Mouse (Mus musculus) bone marrow, adult 2 months (tissue): ENCODE results near the gene Maml2. TPM values are rescaled to one million over a fixed set of nuclear protein-coding genes. Genes with fewer than 3 reads are reported as not detected.

Experiments
- H3K27ac ChIP-seq: fragments of 200-500 bp; 2 replicates; pipeline ENCODE4 v1.5.1; 2012; ENCODE audit warnings: low read depth, mild to moderate bottlenecking, control low read depth, inconsistent platforms, low read length; ENCODE audit not compliant: control insufficient read depth, poor library complexity, insufficient read depth
- H3K4me1 ChIP-seq: fragments of 200-500 bp; 2 replicates; pipeline ENCODE4 v1.6.1; 2011; ENCODE audit warnings: low read length; ENCODE audit not compliant: control insufficient read depth, insufficient read depth
- H3K4me3 ChIP-seq: fragments of 200-500 bp; replicated peaks from 2 replicates; pipeline ENCODE3; 2011; ENCODE audit warnings: mild to moderate bottlenecking, low read depth, low read length, control low read depth; ENCODE audit not compliant: control insufficient read depth
- CTCF ChIP-seq: fragments of 200-500 bp; IDR thresholded peaks from 2 replicates; pipeline ENCODE4 v1.5.1; 2011; ENCODE audit warnings: low read length, control low read depth; ENCODE audit not compliant: control insufficient read depth, insufficient read depth
- POLR2A ChIP-seq: fragments of 200-500 bp; IDR thresholded peaks from 2 replicates; pipeline ENCODE4 v1.6.1; 2011; ENCODE audit warnings: low read depth, mild to moderate bottlenecking, control low read depth, low read length, borderline replicate concordance; ENCODE audit not compliant: control insufficient read depth
- WGBS: fragments of 180-500 bp; shearing (Covaris S2); methylation state at CpG from one replicate; pipeline ENCODE4 v1.1.7; 2018; 5-methylcytosine and 5-hydroxymethylcytosine counted together
- polyA plus RNA-seq: library from polyadenylated mRNA; stranded (reverse); fragments of >200 nt; gene quantifications from 2 replicates; pipeline ENCODE4 v1.2.4, GENCODE M21; 2011; ENCODE audit warnings: low replicate concordance; ENCODE audit not compliant: missing spikeins, insufficient read depth, insufficient read length

The Maml2 gene
- polyA plus RNA-seq, 1 experiment = 3.5 TPM

GRCm38 (mm10) chr9:13556696-13557095 is 258.9 kb downstream of the Maml2 start:
- H3K4me1 ChIP-seq = no peaks in the 10 kb centered on the region; the same call in 1 of the 2 replicates
- TF ChIP-seq CTCF (no peak), POLR2A (no peak)
- no peak overlapping the region for H3K27ac ChIP-seq
- H3K4me3 ChIP-seq = no peak overlapping the region
- WGBS = 67% methylated on average over 3 of the region's 3 CpGs

GRCm38 (mm10) chr9:13558811-13559372 is 261.1 kb downstream of the Maml2 start:
- WGBS = 62% methylated on average over 4 of the region's 4 CpGs
- TF ChIP-seq CTCF = no peak
- TF ChIP-seq POLR2A = no peak
- Histone ChIP-seq H3K4me1 (no peaks in the 10 kb centered on the region; the same call in 1 of the 2 replicates), H3K4me3 (no peak overlapping the region), H3K27ac (no peak overlapping the region)

- Histone ChIP-seq H3K4me1 (no peaks in the 10 kb centered on the region; the same call in 1 of the 2 replicates), H3K27ac (no peak overlapping the region), H3K4me3 (no peak overlapping the region)
- TF ChIP-seq CTCF (no peak), POLR2A (no peak)
- 87% methylated on average over 9 of the region's 9 CpGs for WGBS
These were observed 262.9 kb downstream of the Maml2 start for GRCm38 (mm10) chr9:13560651-13561050.

GRCm38 (mm10) chr9:13561335-13561734 is 263.6 kb downstream of the Maml2 start:
- Histone ChIP-seq H3K27ac (no peak overlapping the region), H3K4me3 (no peak overlapping the region), H3K4me1 (no peaks in the 10 kb centered on the region; the same call in 1 of the 2 replicates)
- no peak for TF ChIP-seq CTCF
- no peak for TF ChIP-seq POLR2A
- 84% methylated on average over 1 of the region's 1 CpGs for WGBS

- 46% methylated on average over 10 of the region's 10 CpGs for WGBS
- H3K4me1 ChIP-seq = no peaks in the 10 kb centered on the region; the same call in 1 of the 2 replicates
- no peak for TF ChIP-seq POLR2A
These were observed 266.0 kb downstream of the Maml2 start for GRCm38 (mm10) chr9:13563475-13564414.

GRCm38 (mm10) chr9:13565343-13566019 is 267.7 kb downstream of the Maml2 start:
- Histone ChIP-seq H3K4me3 (no peak overlapping the region), H3K27ac (no peak overlapping the region), H3K4me1 (no peaks in the 10 kb centered on the region; the same call in 1 of the 2 replicates)
- no peak for TF ChIP-seq CTCF
- TF ChIP-seq POLR2A = no peak
- 83% methylated on average over 11 of the region's 11 CpGs for WGBS

More at GRCm38 (mm10) chr9:13563475-13564414, 266.0 kb downstream of the Maml2 start:
- H3K27ac ChIP-seq = no peak overlapping the region
- H3K4me3 ChIP-seq = no peak overlapping the region

GRCm38 (mm10) chr9:13566154-13566885 is 268.6 kb downstream of the Maml2 start:
- H3K4me1 ChIP-seq = no peaks in the 10 kb centered on the region; the same call in 1 of the 2 replicates
- TF ChIP-seq CTCF = no peak
- TF ChIP-seq POLR2A = no peak
- no peak overlapping the region for H3K27ac ChIP-seq
- 73% methylated on average over 5 of the region's 5 CpGs for WGBS
- H3K4me3 ChIP-seq = no peak overlapping the region
